Mouse (Mus musculus) neural tube, embryonic 12.5 days (tissue): ENCODE data around the gene Rbfox3. TPM values are rescaled to one million over a fixed set of nuclear protein-coding genes. Genes with fewer than 3 reads are reported as not detected.

Experiments used
- microRNA-seq: library from miRNA; unstranded; fragments of <30 nt; microRNA quantifications from one replicate; pipeline ENCODE4, GENCODE M21; 2017
- polyA plus RNA-seq: library from polyadenylated mRNA; unstranded; fragments of >200 nt; fragmentation: Nextera tagmentation; extraction: Ambion mirVana; gene quantifications from 2 replicates; pipeline ENCODE4 v1.2.1, GENCODE M21; 2016

Gene Rbfox3
- polyA plus RNA-seq, 1 experiment from 2014 or later = 52.6 TPM

Small RNA genes lying within 50 kb of the gene (microRNA-seq; reads per million reads assigned to microRNA genes)
- not detected for gene Gm25040

Other genes starting within 250 kb of the Rbfox3 start
- not detected in 2 replicates for gene Enpp7, start 76.6 kb upstream of the Rbfox3 start, polyA plus RNA-seq
- gene Cbx2, start 111.4 kb upstream of the Rbfox3 start, polyA plus RNA-seq = 46.6 and 47.6 TPM in 2 replicates
- 8.6 and 9.9 TPM in 2 replicates for gene Cbx8, start 129.4 kb upstream of the Rbfox3 start, polyA plus RNA-seq
- 12.5 and 12.7 TPM in 2 replicates for gene Cbx4, start 174.6 kb upstream of the Rbfox3 start, polyA plus RNA-seq